Mouse (Mus musculus): ENCODE data around the gene Anpep.

- TF ChIP-seq POLR2A (IDR thresholded peaks at IDR 0.05; ENCODE audit: borderline replicate concordance, control insufficient read depth, low read depth, low read length), result no peak
- TF ChIP-seq CTCF (IDR thresholded peaks at IDR 0.05; ENCODE audit: control insufficient read depth, insufficient read depth, low read length), result no peak
These were observed 78.9 kb downstream of the Anpep start for GRCm38 (mm10) chr7:79781826-79782515.

Measured in bone marrow, adult 2 months (tissue).